Comparison of ENCODE assay signal across 9 mouse cellular contexts in the genomic region with DNA sequence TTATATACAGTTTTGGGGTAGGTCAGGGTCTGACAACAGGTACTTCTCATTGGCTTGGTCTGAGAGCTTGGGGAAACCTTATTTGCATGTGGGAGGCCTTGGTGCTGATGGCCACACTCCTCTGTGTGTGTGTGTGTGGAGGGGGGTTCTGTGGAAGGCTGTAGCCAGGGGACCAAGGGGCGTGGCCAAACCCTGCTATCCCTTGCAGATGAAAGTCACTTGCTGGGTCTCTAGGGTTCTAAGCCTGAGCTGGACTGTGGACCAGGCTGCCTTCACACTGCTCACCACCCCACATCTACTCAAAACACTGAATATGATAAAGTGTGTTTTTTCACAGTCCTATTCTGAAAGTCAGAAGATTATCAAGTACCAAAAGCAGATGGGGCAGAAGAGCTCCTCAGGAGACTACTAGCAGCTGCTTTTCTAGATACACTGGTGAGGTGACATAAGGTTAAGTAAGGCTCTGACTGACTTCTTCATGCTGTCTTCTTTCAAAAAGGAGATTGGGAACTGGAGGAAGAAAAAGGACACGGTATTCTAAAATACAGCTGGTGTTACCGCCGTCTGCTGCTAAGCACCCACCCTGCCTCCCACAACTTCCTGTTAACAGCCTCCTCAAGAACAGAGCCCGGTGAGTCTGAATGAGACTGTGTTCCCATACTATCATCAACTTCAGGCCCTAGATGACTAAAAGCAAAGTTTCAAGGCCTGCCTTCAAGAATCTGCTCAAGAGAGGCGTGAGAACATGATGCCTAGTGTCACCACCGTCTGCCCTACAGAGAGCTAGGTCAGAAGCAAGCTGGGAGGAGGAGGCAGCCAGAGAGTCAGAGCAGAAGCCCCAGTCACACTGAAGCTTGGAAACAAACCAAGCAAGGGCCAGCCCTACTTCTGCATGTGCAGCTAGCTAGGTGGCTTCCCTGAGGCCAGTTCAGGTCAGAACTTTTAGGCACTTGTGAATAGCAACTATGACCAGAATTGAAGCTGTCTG. TPM values are rescaled to one million over a fixed set of nuclear protein-coding genes. Genes with fewer than 3 reads are reported as not detected.
DNase-seq lines count a peak whose midpoint lies in the region; ATAC-seq and TF ChIP-seq lines count a peak whose summit lies in the region.
"Had no signal": no experiment of that assay in that cellular context is flagged by ENCODE, and none has a peak within 500 bp of the region (broad histone marks: within the 10 kb centered on the region; RNA-seq: fewer than 3 reads in every experiment).

No protein-coding gene starts in this region.

- no peak for DNase-seq in heart, postnatal 4 days
- peak; percentile 62 for DNase-seq in CD4-positive helper T cell, adult 2 months (ENCODE audit: low read depth, low spot score)
- no peak for DNase-seq in stomach, postnatal 0 days (ENCODE audit: low spot score)
- no peak for DNase-seq in embryo, embryonic 11 days

- 62% methylated on average over 7 of the region's 7 CpGs for WGBS in heart, embryonic 16.5 days
- 69% methylated on average over 7 of the region's 7 CpGs for WGBS in stomach, postnatal 0 days
- WGBS in intestine, postnatal 0 days = 69% methylated on average over 7 of the region's 7 CpGs

- H3K27me3 ChIP-seq in heart, embryonic 16.5 days (ENCODE audit: control insufficient read depth, insufficient read depth, low read length) = no peaks in the 10 kb centered on the region
- no peaks in the 10 kb centered on the region for H3K27me3 ChIP-seq in stomach, postnatal 0 days (ENCODE audit: control insufficient read depth, insufficient read depth, low read length)
- no peaks in the 10 kb centered on the region for H3K27me3 ChIP-seq in intestine, postnatal 0 days (replicated peaks; ENCODE audit: control insufficient read depth, insufficient read depth, low read length)
- H3K27me3 ChIP-seq: hindbrain, embryonic 12.5 days had no signal

- H3K4me1 ChIP-seq in heart, embryonic 16.5 days (ENCODE audit: control insufficient read depth, insufficient read depth, low read length) = peaks cover 6% of the 10 kb centered on the region; the same call in 1 of the 2 replicates
- no peaks in the 10 kb centered on the region for H3K4me1 ChIP-seq in stomach, postnatal 0 days (replicated peaks; ENCODE audit: control insufficient read depth, insufficient read depth)
- no peaks in the 10 kb centered on the region for H3K4me1 ChIP-seq in intestine, postnatal 0 days (replicated peaks; ENCODE audit: control insufficient read depth, insufficient read depth, low read length)
- H3K4me1 ChIP-seq: hindbrain, embryonic 12.5 days had no signal

- TF ChIP-seq CTCF in stomach, postnatal 0 days (IDR thresholded peaks at IDR 0.05; ENCODE audit: low read depth) = no peak
- no peak for TF ChIP-seq CTCF in intestine, postnatal 0 days (IDR thresholded peaks at IDR 0.05; ENCODE audit: low read depth)

- H3K27ac ChIP-seq in heart, embryonic 16.5 days (ENCODE audit: low read length) = peak overlapping the region; percentile 10; the same call in 1 of the 2 replicates
- no peak overlapping the region for H3K27ac ChIP-seq in stomach, postnatal 0 days (replicated peaks)
- no peak overlapping the region; the same call in 1 of the 2 replicates for H3K27ac ChIP-seq in intestine, postnatal 0 days (ENCODE audit: low read depth, low read length)
- H3K27ac ChIP-seq: hindbrain, embryonic 12.5 days had no signal

- no peaks in the 10 kb centered on the region for H3K9me3 ChIP-seq in heart, embryonic 16.5 days (replicated peaks; ENCODE audit: control insufficient read depth, low read length)
- H3K9me3 ChIP-seq in stomach, postnatal 0 days (ENCODE audit: control insufficient read depth, low read length) = no peaks in the 10 kb centered on the region
- no peaks in the 10 kb centered on the region for H3K9me3 ChIP-seq in intestine, postnatal 0 days (ENCODE audit: control insufficient read depth)
- H3K9me3 ChIP-seq: hindbrain, embryonic 12.5 days had no signal

- H3K36me3 ChIP-seq in heart, embryonic 16.5 days (ENCODE audit: control insufficient read depth, insufficient read depth) = peaks cover 6% of the 10 kb centered on the region
- peaks cover 2% of the 10 kb centered on the region; the same call in 1 of the 2 replicates for H3K36me3 ChIP-seq in stomach, postnatal 0 days (ENCODE audit: control insufficient read depth, insufficient read depth, low read length)
- H3K36me3 ChIP-seq in intestine, postnatal 0 days (ENCODE audit: control insufficient read depth, insufficient read depth) = peaks cover 23% of the 10 kb centered on the region

- peak; percentile 32; the same call in 1 of the 2 replicates for ATAC-seq in heart, embryonic 16.5 days (replicated peaks; ENCODE audit: extremely low read depth, insufficient read depth, low FRiP score)
- ATAC-seq in granulocyte monocyte progenitor cell, adult 5-6 weeks (replicated peaks; ENCODE audit: poor library complexity, severe bottlenecking) = peak; percentile 64; the same call in 1 of the 2 replicates
- ATAC-seq in neutrophil, adult 5-6 weeks (ENCODE audit: extremely low read depth, insufficient number of reproducible peaks, low FRiP score, poor library complexity, severe bottlenecking) = peak; percentile 24; the same call in 1 of the 2 replicates
- ATAC-seq in stomach, postnatal 0 days (ENCODE audit: low FRiP score, low TSS enrichment) = no peak
- ATAC-seq in intestine, postnatal 0 days = no peak

- H3K4me2 ChIP-seq in heart, embryonic 16.5 days (ENCODE audit: low read depth, low read length) = no peak overlapping the region
- no peak overlapping the region for H3K4me2 ChIP-seq in stomach, postnatal 0 days (replicated peaks; ENCODE audit: low read depth)
- no peak overlapping the region for H3K4me2 ChIP-seq in intestine, postnatal 0 days (replicated peaks; ENCODE audit: low read depth)
- H3K4me2 ChIP-seq: hindbrain, embryonic 12.5 days had no signal

- no peak overlapping the region for H3K9ac ChIP-seq in heart, embryonic 16.5 days (ENCODE audit: low read length)
- no peak overlapping the region for H3K9ac ChIP-seq in stomach, postnatal 0 days (ENCODE audit: low read length)
- no peak overlapping the region for H3K9ac ChIP-seq in intestine, postnatal 0 days (ENCODE audit: low read depth, low read length)
- H3K9ac ChIP-seq: hindbrain, embryonic 12.5 days had no signal

- TF ChIP-seq EP300 in stomach, postnatal 0 days (optimal IDR thresholded peaks at IDR 0.05) = no peak

- H3K4me3 ChIP-seq in heart, embryonic 16.5 days (ENCODE audit: low read length) = no peak overlapping the region
- no peak overlapping the region for H3K4me3 ChIP-seq in stomach, postnatal 0 days (ENCODE audit: low read depth, low read length)
- no peak overlapping the region for H3K4me3 ChIP-seq in intestine, postnatal 0 days (ENCODE audit: low read depth, low read length)
- H3K4me3 ChIP-seq: hindbrain, embryonic 12.5 days had no signal

RNA-seq across cellular contexts. Expression of gene D5Ertd579e, which starts 26.5 kb away (rescaled TPM):
- polyA plus RNA-seq in heart, embryonic 16.5 days (2015; fragmentation: Nextera tagmentation; extraction: Ambion mirVana) = 23.0 and 27.1 TPM in 2 replicates
- total RNA-seq in heart, postnatal 4 days (2021) = 100 to 1,000 TPM; 101 to 105 TPM
- 20.5 and 20.9 TPM in 2 replicates for total RNA-seq in granulocyte monocyte progenitor cell, adult 5-6 weeks (2014; fragmentation: Nextera tagmentation)
- 14.2 and 23.8 TPM in 2 replicates for total RNA-seq in granulocyte monocyte progenitor cell, adult 5-6 weeks (2017)
- 40.3 and 40.4 TPM in 2 replicates for total RNA-seq in neutrophil, adult 5-6 weeks (2017)
- 21.5 and 22.7 TPM in 2 replicates for polyA plus RNA-seq in stomach, postnatal 0 days (2015; fragmentation: Nextera tagmentation; extraction: Ambion mirVana)
- 19.6 and 22.5 TPM in 2 replicates for polyA plus RNA-seq in intestine, postnatal 0 days (2015; fragmentation: Nextera tagmentation; extraction: Ambion mirVana)

Comparison
In these comparisons a context has a peak if more than half of its experiments do, and no peak if none do; other contexts are left out.
1. ATAC-seq: peak in heart, embryonic 16.5 days (single experiment), granulocyte monocyte progenitor cell, adult 5-6 weeks (single experiment) and neutrophil, adult 5-6 weeks (single experiment); none in stomach, postnatal 0 days (single experiment) and intestine, postnatal 0 days (single experiment).